Mouse (Mus musculus) E14TG2a.4 (cell line): ENCODE data around the gene Sema7a.

ENCODE experiments used
- CTCF ChIP-seq: conservative IDR thresholded peaks from 2 replicates; pipeline ENCODE4 v1.5.1; 2014; ENCODE audit warnings: low read length
- POU5F1 ChIP-seq: IDR thresholded peaks from 2 replicates; pipeline ENCODE4 v1.6.1; 2014; ENCODE audit warnings: low read length, borderline replicate concordance

GRCm38 (mm10) chr9:58011552-58011951 is 71.6 kb downstream of the Sema7a start:
- TF ChIP-seq CTCF (no peak), POU5F1 (no peak)
